Mouse (Mus musculus) stomach, embryonic 16.5 days (tissue): ENCODE data around the gene Tbc1d22a. TPM values are rescaled to one million over a fixed set of nuclear protein-coding genes. Genes with fewer than 3 reads are reported as not detected.

Experiments
- ATAC-seq: fragments of 200-750 bp; cut with Nextera tagmentation; 2 replicates; pipeline ENCODE4 v1.8.0; 2017; ENCODE audit warnings: moderate number of reproducible peaks, moderate TSS enrichment; ENCODE audit not compliant: insufficient read depth, low FRiP score
- H3K27ac ChIP-seq: fragments of 300-500 bp; sonication (generic); 2 replicates; pipeline ENCODE4 v1.5.1; 2014; ENCODE audit warnings: low read length
- H3K27me3 ChIP-seq: fragments of 300-500 bp; sonication (generic); 2 replicates; pipeline ENCODE4 v1.6.1; 2014; ENCODE audit warnings: low read length, control low read depth, mixed read lengths; ENCODE audit not compliant: control insufficient read depth, insufficient read depth
- H3K36me3 ChIP-seq: fragments of 300-500 bp; sonication (generic); 2 replicates; pipeline ENCODE4 v1.6.1; 2014; ENCODE audit warnings: low read length; ENCODE audit not compliant: control insufficient read depth, insufficient read depth
- H3K4me1 ChIP-seq: fragments of 300-500 bp; sonication (generic); 2 replicates; pipeline ENCODE4 v1.6.1; 2014; ENCODE audit warnings: low read length, control low read depth, mixed read lengths; ENCODE audit not compliant: control insufficient read depth, insufficient read depth
- H3K4me2 ChIP-seq: fragments of 300-500 bp; sonication (generic); 2 replicates; pipeline ENCODE4 v1.6.1; 2014; ENCODE audit warnings: low read depth, low read length, mixed read lengths
- H3K4me3 ChIP-seq: fragments of 300-500 bp; sonication (generic); replicated peaks from 2 replicates; pipeline ENCODE4 v1.5.1; 2014; ENCODE audit warnings: mild to moderate bottlenecking, low read length
- H3K9ac ChIP-seq: fragments of 300-500 bp; sonication (generic); 2 replicates; pipeline ENCODE4 v1.6.1; 2014; ENCODE audit warnings: low read length
- H3K9me3 ChIP-seq: fragments of 300-500 bp; sonication (generic); replicated peaks from 2 replicates; pipeline ENCODE4 v1.6.1; 2016; ENCODE audit warnings: low read length, control low read depth; ENCODE audit not compliant: control insufficient read depth
- WGBS: fragments of 180-500 bp; shearing (Covaris S2); extraction: QIAGEN DNeasy Blood & Tissue Kit; methylation state at CpG from one replicate; pipeline ENCODE4 v1.1.7; 2014; 5-methylcytosine and 5-hydroxymethylcytosine counted together
- polyA plus RNA-seq: library from polyadenylated mRNA; unstranded; fragments of >200 nt; fragmentation: Nextera tagmentation; extraction: Ambion mirVana; gene quantifications from 2 replicates; pipeline ENCODE4 v1.2.1, GENCODE M21; 2015

The Tbc1d22a gene
- polyA plus RNA-seq, 1 experiment from 2014 or later, result 12.0 TPM

GRCm38 (mm10) chr15:86234517-86235441 lies 20.5 kb downstream of the Tbc1d22a start:
- no peak overlapping the region for H3K9ac ChIP-seq
- 82% methylated on average over 22 of the region's 22 CpGs for WGBS
- H3K27me3 ChIP-seq, result no peaks in the 10 kb centered on the region
- no peaks in the 10 kb centered on the region for H3K36me3 ChIP-seq
- no peaks in the 10 kb centered on the region for H3K9me3 ChIP-seq
- H3K27ac ChIP-seq, result no peak overlapping the region
- H3K4me1 ChIP-seq, result no peaks in the 10 kb centered on the region
- no peak overlapping the region for H3K4me2 ChIP-seq
- H3K4me3 ChIP-seq, result no peak overlapping the region
- ATAC-seq, result no peak

DNA sequence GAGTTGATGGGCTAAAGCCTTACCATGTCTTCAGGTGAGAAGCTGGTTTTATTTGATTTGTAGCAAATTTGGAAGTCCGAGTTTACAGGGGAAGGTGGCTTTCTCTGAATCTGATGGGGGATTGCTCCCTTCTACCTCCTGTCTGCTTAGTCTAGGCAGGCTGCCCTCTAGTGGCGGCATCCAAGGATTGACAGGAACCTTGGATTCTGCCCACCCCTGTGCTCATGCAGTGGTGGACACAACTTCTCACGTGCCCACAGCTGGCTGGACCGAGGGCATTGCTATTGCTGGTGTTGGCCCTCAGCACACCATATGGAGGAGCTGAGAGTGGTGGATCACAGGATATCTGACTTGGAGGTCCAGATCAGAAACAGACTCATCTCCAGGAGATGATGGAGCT lies 22.0 kb downstream of the Tbc1d22a start:
- no peaks in the 10 kb centered on the region for H3K9me3 ChIP-seq
- no peak overlapping the region for H3K4me3 ChIP-seq
- no peak overlapping the region for H3K27ac ChIP-seq
- H3K4me2 ChIP-seq, result no peak overlapping the region
- H3K9ac ChIP-seq, result no peak overlapping the region
- H3K27me3 ChIP-seq, result no peaks in the 10 kb centered on the region
- ATAC-seq, result no peak
- H3K4me1 ChIP-seq, result no peaks in the 10 kb centered on the region
- no peaks in the 10 kb centered on the region for H3K36me3 ChIP-seq
- 40% methylated on average over 4 of the region's 4 CpGs for WGBS

GRCm38 (mm10) chr15:86238076-86238475 lies 23.8 kb downstream of the Tbc1d22a start:
- no peaks in the 10 kb centered on the region for H3K36me3 ChIP-seq
- H3K4me1 ChIP-seq, result no peaks in the 10 kb centered on the region
- no peaks in the 10 kb centered on the region for H3K9me3 ChIP-seq
- H3K4me2 ChIP-seq, result no peak overlapping the region
- 85% methylated on average over 3 of the region's 3 CpGs for WGBS
- no peak overlapping the region for H3K9ac ChIP-seq
- no peak overlapping the region for H3K4me3 ChIP-seq
- ATAC-seq, result no peak
- no peak overlapping the region for H3K27ac ChIP-seq
- no peaks in the 10 kb centered on the region for H3K27me3 ChIP-seq

DNA sequence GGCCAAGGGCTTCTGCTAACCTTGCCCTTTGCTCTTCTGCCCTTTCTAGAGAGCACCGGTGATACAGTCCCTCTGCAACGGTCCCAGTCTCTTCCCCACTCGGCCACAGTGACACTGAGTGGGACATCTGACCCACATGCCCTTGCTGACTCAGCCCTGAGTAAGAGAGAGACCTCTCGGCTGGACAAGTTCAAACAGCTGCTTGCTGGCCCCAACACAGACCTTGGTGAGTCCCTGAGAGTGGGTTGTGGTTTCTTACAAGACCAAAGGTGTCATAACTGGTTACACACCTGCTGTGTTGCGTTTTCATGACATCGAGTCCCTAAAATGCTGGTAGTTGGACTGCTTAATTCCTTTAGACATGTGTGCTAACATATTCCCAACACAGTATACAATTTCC lies 24.8 kb downstream of the Tbc1d22a start:
- H3K9ac ChIP-seq, result no peak overlapping the region
- H3K36me3 ChIP-seq, result no peaks in the 10 kb centered on the region
- no peaks in the 10 kb centered on the region for H3K9me3 ChIP-seq
- no peaks in the 10 kb centered on the region for H3K27me3 ChIP-seq
- H3K4me2 ChIP-seq, result no peak overlapping the region
- WGBS, result 79% methylated on average over 6 of the region's 6 CpGs
- H3K4me1 ChIP-seq, result no peaks in the 10 kb centered on the region
- H3K27ac ChIP-seq, result no peak overlapping the region
- no peak for ATAC-seq
- H3K4me3 ChIP-seq, result no peak overlapping the region

DNA sequence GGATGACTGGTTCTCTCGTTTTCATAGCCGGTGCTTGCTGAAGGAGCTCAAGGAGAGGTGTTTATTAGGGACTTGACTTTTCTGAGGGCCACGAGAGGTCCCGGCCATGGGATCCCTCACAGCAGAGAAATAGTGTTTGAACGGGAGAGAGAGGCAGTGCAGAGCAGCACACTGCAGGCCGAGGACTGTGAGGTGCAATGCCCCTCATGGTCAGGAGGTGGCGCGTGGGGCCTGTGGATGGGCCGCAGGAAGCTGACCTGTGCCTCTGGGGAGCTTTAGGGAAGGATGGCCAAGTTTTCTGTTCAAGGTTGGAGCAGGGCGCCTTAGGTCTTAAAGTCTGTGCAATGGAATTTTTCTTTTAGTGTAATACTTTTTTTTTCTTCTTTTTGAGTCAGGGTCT lies 25.5 kb downstream of the Tbc1d22a start:
- H3K4me3 ChIP-seq, result no peak overlapping the region
- no peaks in the 10 kb centered on the region for H3K36me3 ChIP-seq
- no peak overlapping the region for H3K27ac ChIP-seq
- H3K9me3 ChIP-seq, result no peaks in the 10 kb centered on the region
- no peak overlapping the region for H3K4me2 ChIP-seq
- no peaks in the 10 kb centered on the region for H3K27me3 ChIP-seq
- WGBS, result 34% methylated on average over 10 of the region's 10 CpGs
- no peak overlapping the region for H3K9ac ChIP-seq
- no peak for ATAC-seq
- H3K4me1 ChIP-seq, result no peaks in the 10 kb centered on the region

DNA sequence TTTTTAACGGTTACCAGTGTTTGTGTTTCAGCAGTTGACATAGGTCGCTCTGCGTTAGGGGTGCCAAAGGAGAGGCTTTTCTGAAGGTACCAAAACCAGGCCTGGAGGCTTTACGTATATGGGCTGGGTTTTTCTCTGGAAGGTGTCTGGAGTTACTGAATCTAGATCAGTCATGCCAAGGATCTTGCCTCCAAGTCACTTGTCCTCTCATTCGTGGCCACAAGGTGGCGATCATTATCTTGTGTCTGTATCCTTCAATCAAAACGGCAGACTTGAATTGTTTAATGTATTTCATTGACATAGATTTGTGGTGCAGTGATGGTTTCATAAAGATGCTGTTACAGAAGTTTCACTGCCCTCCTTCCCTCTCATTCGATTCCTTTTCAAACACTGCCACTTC lies 29.4 kb downstream of the Tbc1d22a start:
- H3K9ac ChIP-seq, result no peak overlapping the region
- no peaks in the 10 kb centered on the region for H3K9me3 ChIP-seq
- no peak overlapping the region for H3K27ac ChIP-seq
- H3K27me3 ChIP-seq, result no peaks in the 10 kb centered on the region
- H3K36me3 ChIP-seq, result no peaks in the 10 kb centered on the region
- no peak overlapping the region for H3K4me3 ChIP-seq
- H3K4me1 ChIP-seq, result no peaks in the 10 kb centered on the region
- no peak for ATAC-seq
- H3K4me2 ChIP-seq, result no peak overlapping the region
- WGBS, result 44% methylated on average over 8 of the region's 8 CpGs

- Histone ChIP-seq H3K27me3 (no peaks in the 10 kb centered on the region), H3K27ac (no peak overlapping the region), H3K4me3 (no peak overlapping the region), H3K9ac (no peak overlapping the region), H3K4me2 (no peak overlapping the region), H3K36me3 (no peaks in the 10 kb centered on the region), H3K9me3 (no peaks in the 10 kb centered on the region), H3K4me1 (no peaks in the 10 kb centered on the region)
- ATAC-seq, result no peak
- WGBS, result 88% methylated on average over 2 of the region's 2 CpGs
These were observed 30.1 kb downstream of the Tbc1d22a start for GRCm38 (mm10) chr15:86244380-86244779.

GRCm38 (mm10) chr15:86250269-86250668 lies 36.0 kb downstream of the Tbc1d22a start:
- 70% methylated on average over 9 of the region's 9 CpGs for WGBS
- Histone ChIP-seq H3K4me2 (no peak overlapping the region), H3K9me3 (no peaks in the 10 kb centered on the region), H3K4me1 (0 out of 2 replicates have a peak, but pooled peaks cover 5% of the 10 kb centered on the region), H3K27ac (no peak overlapping the region), H3K9ac (no peak overlapping the region), H3K4me3 (no peak overlapping the region), H3K36me3 (no peaks in the 10 kb centered on the region), H3K27me3 (no peaks in the 10 kb centered on the region)
- no peak for ATAC-seq

DNA sequence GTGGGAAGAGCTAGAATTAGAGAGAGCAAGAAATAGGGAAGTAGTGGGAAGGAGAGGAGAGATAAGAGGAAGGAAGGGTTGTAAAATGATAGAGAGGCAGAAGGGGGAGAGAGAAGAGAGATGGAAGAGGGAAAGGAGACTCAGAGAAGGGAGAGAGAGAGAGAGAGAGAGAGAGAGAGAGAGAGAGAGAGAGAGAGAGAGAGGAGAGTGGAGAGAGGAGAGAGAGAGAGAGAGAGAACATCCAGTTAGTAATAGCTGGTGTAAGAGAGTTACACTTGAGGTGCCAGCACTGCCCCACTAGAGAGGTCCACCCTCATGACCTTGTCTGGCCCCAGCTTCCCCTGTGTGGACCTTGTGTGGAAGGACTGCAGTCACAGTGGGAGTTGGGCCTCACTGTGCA lies 37.9 kb downstream of the Tbc1d22a start:
- Histone ChIP-seq H3K36me3 (no peaks in the 10 kb centered on the region), H3K27me3 (no peaks in the 10 kb centered on the region), H3K4me1 (0 out of 2 replicates have a peak, but pooled peaks cover 5% of the 10 kb centered on the region), H3K27ac (no peak overlapping the region), H3K9me3 (no peaks in the 10 kb centered on the region), H3K4me3 (no peak overlapping the region), H3K9ac (no peak overlapping the region), H3K4me2 (no peak overlapping the region)
- ATAC-seq, result no peak
